Mouse (Mus musculus) lung, embryonic 15.5 days (tissue): Measurements from ENCODE around the gene Gm17018. TPM values are rescaled to one million over a fixed set of nuclear protein-coding genes. Genes with fewer than 3 reads are reported as not detected.

Source experiments
- ATAC-seq: fragments of 200-750 bp; cut with Nextera tagmentation; 2 replicates; pipeline ENCODE4 v1.8.0; 2017; ENCODE audit warnings: moderate number of reproducible peaks, borderline replicate concordance; ENCODE audit not compliant: low FRiP score, low TSS enrichment; ENCODE audit errors: extremely low read depth
- H3K27ac ChIP-seq: fragments of 300-500 bp; sonication (generic); 2 replicates; pipeline ENCODE4 v1.5.1; 2015; ENCODE audit warnings: moderate library complexity, mild to moderate bottlenecking, inconsistent platforms
- H3K27me3 ChIP-seq: fragments of 300-500 bp; sonication (generic); 2 replicates; pipeline ENCODE4 v1.6.1; 2015; ENCODE audit warnings: inconsistent platforms
- H3K36me3 ChIP-seq: fragments of 300-500 bp; sonication (generic); 2 replicates; pipeline ENCODE4 v1.6.1; 2015; ENCODE audit warnings: inconsistent platforms
- H3K4me1 ChIP-seq: fragments of 300-500 bp; sonication (generic); 2 replicates; pipeline ENCODE4 v1.6.1; 2015; ENCODE audit warnings: inconsistent platforms
- H3K4me2 ChIP-seq: fragments of 300-500 bp; sonication (generic); 2 replicates; pipeline ENCODE4 v1.6.1; 2015; ENCODE audit warnings: inconsistent platforms, mild to moderate bottlenecking, moderate library complexity
- H3K4me3 ChIP-seq: fragments of 300-500 bp; sonication (generic); 2 replicates; pipeline ENCODE4 v1.5.1; 2015; ENCODE audit warnings: mild to moderate bottlenecking, inconsistent platforms
- H3K9ac ChIP-seq: fragments of 300-500 bp; sonication (generic); 2 replicates; pipeline ENCODE4 v1.6.1; 2015; ENCODE audit warnings: inconsistent platforms
- H3K9me3 ChIP-seq: fragments of 300-500 bp; sonication (generic); 2 replicates; pipeline ENCODE4 v1.6.1; 2016; ENCODE audit warnings: inconsistent platforms
- WGBS: fragments of 180-500 bp; shearing (Covaris S2); methylation state at CpG from one replicate; pipeline ENCODE4 v1.1.7; 2015; 5-methylcytosine and 5-hydroxymethylcytosine counted together
- polyA plus RNA-seq: library from polyadenylated mRNA; unstranded; fragments of >200 nt; fragmentation: Nextera tagmentation; extraction: Ambion mirVana; gene quantifications from 2 replicates; pipeline ENCODE4 v1.2.1, GENCODE M21; 2015

Gm17018 gene
- polyA plus RNA-seq, 1 experiment from 2014 or later, result 44.1 TPM

DNA sequence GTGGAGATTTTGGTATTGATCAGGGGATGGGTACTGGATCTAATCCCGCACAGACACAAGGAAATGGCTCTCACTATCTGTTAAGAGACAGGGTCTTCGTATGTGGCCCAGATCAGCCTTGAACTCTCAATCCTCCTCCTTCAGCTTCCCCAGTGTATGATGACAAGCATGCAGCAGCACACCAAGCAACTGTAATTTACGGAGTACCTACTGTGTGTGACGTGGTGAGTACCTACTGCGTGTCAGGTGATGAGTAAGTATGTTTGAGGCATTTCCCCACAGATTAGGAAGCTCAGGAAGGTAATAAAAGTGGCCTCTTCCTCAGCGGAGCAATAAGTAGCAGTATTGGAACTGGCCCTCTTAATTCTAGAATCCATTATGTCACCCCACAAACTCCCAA is 35.1 kb downstream of the Gm17018 start:
- ATAC-seq, result no peak
- 92% methylated on average over 6 of the region's 6 CpGs for WGBS

DNA sequence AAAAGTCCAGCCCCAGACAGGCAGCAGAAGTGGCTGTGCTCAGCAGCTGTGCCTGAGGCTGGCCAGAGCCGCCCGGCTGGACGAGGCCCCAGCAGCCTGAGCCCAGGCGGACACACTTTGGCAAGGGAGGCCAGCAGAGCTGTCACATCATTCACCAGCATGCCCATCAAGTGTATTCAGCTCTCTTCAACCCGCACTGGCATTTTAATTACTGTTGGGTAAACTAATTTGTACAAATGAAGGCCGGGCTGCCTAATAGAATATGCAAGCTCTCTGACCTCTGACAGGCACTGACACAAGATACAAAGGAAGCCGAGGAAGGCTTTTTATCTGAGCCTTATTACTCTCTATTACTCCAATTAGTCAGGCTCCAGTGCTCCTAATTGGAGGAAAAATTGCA is 35.6 kb downstream of the Gm17018 start:
- Histone ChIP-seq H3K27me3 (no peaks in the 10 kb centered on the region), H3K9ac (no peak overlapping the region), H3K9me3 (no peaks in the 10 kb centered on the region), H3K4me2 (no peak overlapping the region), H3K36me3 (no peaks in the 10 kb centered on the region), H3K27ac (no peak overlapping the region), H3K4me3 (no peak overlapping the region), H3K4me1 (peaks cover 10% of the 10 kb centered on the region)
- 65% methylated on average over 7 of the region's 7 CpGs for WGBS
- ATAC-seq, result no peak

More for the DNA sequence above, 35.1 kb downstream of the Gm17018 start:
- Histone ChIP-seq H3K27me3 (no peaks in the 10 kb centered on the region), H3K4me1 (peaks cover 15% of the 10 kb centered on the region), H3K9ac (no peak overlapping the region), H3K27ac (no peak overlapping the region), H3K4me3 (no peak overlapping the region), H3K9me3 (no peaks in the 10 kb centered on the region), H3K4me2 (no peak overlapping the region), H3K36me3 (no peaks in the 10 kb centered on the region)

DNA sequence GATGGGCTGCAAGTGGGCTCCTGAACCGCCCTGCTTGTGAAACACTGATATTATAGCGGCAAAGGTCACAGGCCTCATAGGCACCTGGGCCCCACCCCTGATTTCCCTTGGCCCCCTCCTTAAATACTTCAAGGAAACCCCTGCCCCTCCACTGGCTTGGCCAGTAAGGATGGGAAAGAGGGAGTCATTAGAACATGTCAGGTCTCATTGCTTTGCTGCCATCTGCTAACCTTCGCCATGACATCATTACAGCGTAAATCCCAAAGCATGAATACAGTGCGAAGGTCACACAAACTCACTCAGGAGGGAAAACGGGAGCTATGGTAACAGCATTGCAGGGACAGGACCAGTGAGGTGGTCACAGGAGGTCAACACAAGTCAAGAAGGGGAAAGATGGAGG is 36.0 kb downstream of the Gm17018 start:
- ATAC-seq, result no peak
- Histone ChIP-seq H3K9ac (no peak overlapping the region), H3K27ac (no peak overlapping the region), H3K27me3 (no peaks in the 10 kb centered on the region), H3K36me3 (no peaks in the 10 kb centered on the region), H3K4me1 (peaks cover 6% of the 10 kb centered on the region), H3K4me3 (no peak overlapping the region), H3K4me2 (no peak overlapping the region), H3K9me3 (no peaks in the 10 kb centered on the region)
- 82% methylated on average over 6 of the region's 6 CpGs for WGBS

DNA sequence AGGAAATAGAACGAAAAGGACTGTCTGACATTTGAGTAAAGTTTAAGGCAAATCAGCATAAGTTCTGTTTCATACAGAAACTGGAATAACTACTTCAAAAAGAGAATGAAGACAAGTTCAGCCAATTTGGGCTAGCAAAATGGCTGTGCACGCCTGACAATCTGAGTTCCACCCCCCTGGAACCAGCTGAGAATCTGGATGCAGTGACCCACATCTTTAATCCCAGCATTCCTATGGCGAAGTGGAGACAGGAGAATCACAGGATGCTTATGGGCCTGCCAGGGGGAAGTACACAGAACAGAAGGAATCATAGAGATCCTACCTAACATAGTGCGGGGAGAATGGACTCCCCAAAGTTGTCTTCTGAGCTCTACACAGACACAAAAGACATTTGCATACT is 36.7 kb downstream of the Gm17018 start:
- 83% methylated on average over 4 of the region's 4 CpGs for WGBS
- H3K9me3 ChIP-seq, result no peaks in the 10 kb centered on the region

DNA sequence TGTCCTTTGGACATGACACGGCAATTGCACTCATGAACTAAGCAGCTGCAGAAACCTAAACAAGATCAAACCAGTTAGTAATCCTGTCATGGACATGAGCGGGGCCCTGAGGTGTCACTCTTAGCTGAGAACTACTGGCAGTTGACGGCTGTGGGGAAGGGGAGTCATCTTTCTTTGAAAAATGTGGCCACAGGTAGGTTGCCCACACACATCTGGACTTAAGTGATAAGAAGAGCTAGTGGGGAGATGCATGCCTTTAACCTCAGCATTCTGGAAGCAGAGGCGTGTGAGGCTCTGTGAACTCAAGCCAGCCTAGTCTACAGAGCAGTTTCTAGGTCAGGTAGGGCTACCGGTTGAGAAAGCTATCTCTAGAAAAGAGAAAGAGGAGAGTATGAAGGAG is 42.2 kb downstream of the Gm17018 start:
- Histone ChIP-seq H3K9ac (no peak overlapping the region), H3K36me3 (no peaks in the 10 kb centered on the region), H3K4me1 (no peaks in the 10 kb centered on the region), H3K4me2 (no peak overlapping the region), H3K9me3 (no peaks in the 10 kb centered on the region), H3K4me3 (no peak overlapping the region), H3K27me3 (no peaks in the 10 kb centered on the region), H3K27ac (no peak overlapping the region)
- ATAC-seq, result no peak
- WGBS, result 64% methylated on average over 5 of the region's 5 CpGs

More for the DNA sequence above, 36.7 kb downstream of the Gm17018 start:
- peaks cover under 1% of the 10 kb centered on the region; the same call in 1 of the 2 replicates for H3K4me1 ChIP-seq
- H3K9ac ChIP-seq, result no peak overlapping the region
- H3K4me2 ChIP-seq, result no peak overlapping the region
- ATAC-seq, result no peak
- H3K36me3 ChIP-seq, result no peaks in the 10 kb centered on the region
- H3K27me3 ChIP-seq, result no peaks in the 10 kb centered on the region
- no peak overlapping the region for H3K4me3 ChIP-seq
- H3K27ac ChIP-seq, result no peak overlapping the region

DNA sequence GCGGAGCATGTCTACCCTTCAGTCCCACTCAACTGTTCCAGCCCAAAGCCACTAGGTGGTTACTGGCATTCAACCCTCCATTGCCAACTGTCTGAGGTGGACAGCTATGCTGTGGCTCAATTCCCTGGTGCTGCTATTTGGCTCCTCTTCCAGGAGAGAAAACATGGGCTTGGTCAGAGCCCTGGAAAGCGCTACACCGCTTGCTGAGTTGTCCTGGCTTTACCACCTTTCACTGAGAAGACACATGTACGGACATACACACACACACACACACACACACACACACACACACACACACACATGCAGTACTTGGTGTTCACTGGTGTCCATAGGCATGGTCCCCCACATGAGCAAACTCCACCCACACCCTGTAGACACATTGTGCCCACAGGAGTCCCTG is 46.3 kb downstream of the Gm17018 start:
- H3K4me2 ChIP-seq, result no peak overlapping the region
- ATAC-seq, result no peak
- 85% methylated on average over 4 of the region's 4 CpGs for WGBS

DNA sequence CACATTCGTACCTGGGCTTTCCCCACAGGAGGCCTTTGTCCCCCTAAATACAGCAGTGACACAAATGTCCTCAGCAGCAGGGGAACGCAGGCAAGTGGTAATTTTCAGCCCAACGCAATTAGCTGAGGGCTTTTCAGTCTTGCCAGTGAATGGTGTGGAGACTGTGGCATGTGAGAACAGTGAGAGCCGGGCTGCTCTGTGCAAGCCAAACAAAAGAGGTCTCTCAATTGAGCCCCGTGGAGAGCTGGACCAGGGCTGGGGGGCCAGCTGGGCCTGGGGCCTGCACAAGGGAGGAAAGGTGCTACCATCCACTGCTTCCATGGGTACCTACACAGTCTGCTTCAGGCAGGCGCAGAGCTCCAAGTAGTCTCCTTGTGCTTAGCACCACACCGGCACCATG is 47.1 kb downstream of the Gm17018 start:
- Histone ChIP-seq H3K4me1 (no peaks in the 10 kb centered on the region), H3K9me3 (no peaks in the 10 kb centered on the region), H3K27me3 (no peaks in the 10 kb centered on the region), H3K36me3 (no peaks in the 10 kb centered on the region), H3K9ac (no peak overlapping the region), H3K4me3 (no peak overlapping the region), H3K4me2 (no peak overlapping the region), H3K27ac (no peak overlapping the region)
- no peak for ATAC-seq
- 56% methylated on average over 7 of the region's 7 CpGs for WGBS

More for the DNA sequence above, 46.3 kb downstream of the Gm17018 start:
- Histone ChIP-seq H3K4me3 (no peak overlapping the region), H3K36me3 (no peaks in the 10 kb centered on the region), H3K9me3 (no peaks in the 10 kb centered on the region), H3K4me1 (no peaks in the 10 kb centered on the region), H3K27me3 (no peaks in the 10 kb centered on the region), H3K27ac (no peak overlapping the region), H3K9ac (no peak overlapping the region)

DNA sequence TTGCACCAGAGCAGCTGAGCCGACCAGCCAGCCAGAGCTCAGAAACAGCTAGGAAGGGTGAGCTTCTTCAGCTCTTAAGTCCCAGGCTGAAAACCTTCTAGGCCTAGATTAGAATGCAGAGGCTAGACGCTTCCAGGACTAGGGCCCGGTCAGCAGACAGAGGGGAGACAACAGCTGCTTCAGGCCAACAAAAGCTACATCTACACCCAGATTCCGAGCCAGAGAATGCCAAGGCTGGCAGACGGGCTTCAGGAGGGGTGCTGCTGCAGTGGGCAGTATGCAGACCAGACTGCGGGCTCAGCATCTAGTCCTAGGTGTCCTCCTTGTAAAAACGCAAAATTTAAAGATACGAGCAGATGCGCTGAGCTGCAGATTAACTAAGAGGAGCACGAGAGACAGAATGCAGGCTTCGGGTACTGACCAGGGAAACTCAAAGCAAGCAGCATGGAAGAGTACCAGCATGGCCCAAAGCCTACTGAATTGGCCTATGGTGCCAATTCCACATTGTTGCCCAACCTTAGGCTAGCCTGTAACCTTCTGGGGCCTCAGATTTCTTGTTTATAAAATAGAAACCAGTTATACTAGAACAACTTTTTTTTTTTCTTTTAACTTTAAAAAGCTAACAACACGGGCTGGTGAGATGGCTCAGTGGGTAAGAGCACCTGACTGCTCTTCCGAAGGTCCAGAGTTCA is 48.4 kb downstream of the Gm17018 start:
- Histone ChIP-seq H3K36me3 (no peaks in the 10 kb centered on the region), H3K4me3 (no peak overlapping the region), H3K27me3 (no peaks in the 10 kb centered on the region), H3K9ac (no peak overlapping the region), H3K27ac (no peak overlapping the region), H3K4me2 (no peak overlapping the region), H3K9me3 (no peaks in the 10 kb centered on the region), H3K4me1 (no peaks in the 10 kb centered on the region)
- 86% methylated on average over 13 of the region's 13 CpGs for WGBS
- ATAC-seq, result no peak

DNA sequence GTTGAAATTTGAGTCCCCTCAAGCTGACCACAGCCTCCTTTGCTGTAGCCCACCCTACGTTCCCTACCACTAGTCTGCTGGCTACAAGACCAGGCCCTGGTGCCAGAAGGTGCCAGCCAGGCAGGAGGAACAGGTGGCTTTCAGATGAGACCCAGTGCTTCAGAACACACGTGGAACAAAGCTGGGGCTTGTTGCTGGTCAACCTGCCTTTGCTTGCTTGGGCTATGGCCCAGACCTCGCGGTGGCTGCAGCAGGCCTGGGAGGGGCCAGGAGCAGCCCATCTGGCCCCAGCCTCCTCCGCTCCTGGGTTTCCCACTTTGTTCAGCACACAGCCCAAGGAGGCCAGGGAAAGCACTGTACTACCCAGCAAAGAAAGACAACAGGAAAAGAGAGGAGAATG is 50.4 kb downstream of the Gm17018 start:
- H3K27ac ChIP-seq, result no peak overlapping the region
- ATAC-seq, result no peak
- H3K9ac ChIP-seq, result no peak overlapping the region
- no peak overlapping the region for H3K4me3 ChIP-seq
- H3K9me3 ChIP-seq, result no peaks in the 10 kb centered on the region
- H3K4me2 ChIP-seq, result no peak overlapping the region
- 80% methylated on average over 5 of the region's 5 CpGs for WGBS
- H3K27me3 ChIP-seq, result no peaks in the 10 kb centered on the region
- no peaks in the 10 kb centered on the region for H3K36me3 ChIP-seq
- H3K4me1 ChIP-seq, result peaks cover 14% of the 10 kb centered on the region

DNA sequence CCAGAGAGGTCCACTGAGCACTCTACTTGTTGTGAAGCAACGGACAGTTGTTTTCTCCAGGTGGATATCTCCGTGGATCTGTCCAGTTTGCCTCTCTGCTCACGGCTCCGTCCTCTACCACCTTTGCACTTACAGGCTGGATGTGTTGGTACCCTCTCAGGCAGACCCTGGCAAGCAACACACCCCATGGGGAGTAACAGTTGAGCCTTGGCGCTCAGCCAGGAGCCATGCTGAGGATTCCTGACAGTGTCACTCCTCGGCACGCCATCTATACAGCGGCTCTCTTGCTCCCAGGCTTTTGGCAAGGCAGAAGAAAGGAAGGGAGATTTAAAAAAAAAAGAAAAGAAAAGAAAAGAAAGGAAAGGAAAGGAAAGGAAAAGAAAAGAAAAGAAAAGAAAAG is 54.0 kb downstream of the Gm17018 start:
- no peak overlapping the region for H3K27ac ChIP-seq
- H3K9ac ChIP-seq, result no peak overlapping the region
- no peak overlapping the region for H3K4me3 ChIP-seq
- no peak for ATAC-seq
- H3K9me3 ChIP-seq, result no peaks in the 10 kb centered on the region
- 54% methylated on average over 8 of the region's 8 CpGs for WGBS
- H3K4me1 ChIP-seq, result peaks cover 22% of the 10 kb centered on the region
- H3K36me3 ChIP-seq, result no peaks in the 10 kb centered on the region
- H3K27me3 ChIP-seq, result no peaks in the 10 kb centered on the region
- no peak overlapping the region for H3K4me2 ChIP-seq

DNA sequence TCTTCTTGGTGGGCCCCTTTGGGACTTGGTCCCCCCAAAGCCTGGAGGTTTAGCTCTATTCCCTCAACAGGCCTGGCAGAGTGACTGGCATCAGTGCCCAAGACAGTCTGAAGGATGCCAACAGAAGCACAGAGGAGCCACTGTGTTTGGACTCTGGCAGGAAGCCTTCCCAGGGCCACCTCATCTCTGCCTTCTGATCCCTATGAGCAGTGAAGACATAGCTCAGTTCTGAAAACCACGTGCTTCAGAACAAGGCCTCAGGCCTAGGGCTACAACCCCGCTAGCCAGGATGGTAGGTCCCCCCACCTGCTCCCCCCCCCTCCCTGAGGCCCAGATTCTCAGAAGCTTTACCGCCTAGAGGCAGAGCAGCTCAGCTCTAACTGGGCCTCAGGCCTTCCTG is 54.5 kb downstream of the Gm17018 start:
- Histone ChIP-seq H3K4me3 (no peak overlapping the region), H3K4me1 (peaks cover 24% of the 10 kb centered on the region), H3K4me2 (no peak overlapping the region), H3K36me3 (no peaks in the 10 kb centered on the region), H3K9me3 (no peaks in the 10 kb centered on the region), H3K9ac (no peak overlapping the region), H3K27ac (0 out of 2 replicates have a peak overlapping the region, but pooled peaks have one; percentile 19), H3K27me3 (no peaks in the 10 kb centered on the region)
- 52% methylated on average over 3 of the region's 3 CpGs for WGBS
- ATAC-seq, result peak; percentile 35; the same call in 1 of the 2 replicates

DNA sequence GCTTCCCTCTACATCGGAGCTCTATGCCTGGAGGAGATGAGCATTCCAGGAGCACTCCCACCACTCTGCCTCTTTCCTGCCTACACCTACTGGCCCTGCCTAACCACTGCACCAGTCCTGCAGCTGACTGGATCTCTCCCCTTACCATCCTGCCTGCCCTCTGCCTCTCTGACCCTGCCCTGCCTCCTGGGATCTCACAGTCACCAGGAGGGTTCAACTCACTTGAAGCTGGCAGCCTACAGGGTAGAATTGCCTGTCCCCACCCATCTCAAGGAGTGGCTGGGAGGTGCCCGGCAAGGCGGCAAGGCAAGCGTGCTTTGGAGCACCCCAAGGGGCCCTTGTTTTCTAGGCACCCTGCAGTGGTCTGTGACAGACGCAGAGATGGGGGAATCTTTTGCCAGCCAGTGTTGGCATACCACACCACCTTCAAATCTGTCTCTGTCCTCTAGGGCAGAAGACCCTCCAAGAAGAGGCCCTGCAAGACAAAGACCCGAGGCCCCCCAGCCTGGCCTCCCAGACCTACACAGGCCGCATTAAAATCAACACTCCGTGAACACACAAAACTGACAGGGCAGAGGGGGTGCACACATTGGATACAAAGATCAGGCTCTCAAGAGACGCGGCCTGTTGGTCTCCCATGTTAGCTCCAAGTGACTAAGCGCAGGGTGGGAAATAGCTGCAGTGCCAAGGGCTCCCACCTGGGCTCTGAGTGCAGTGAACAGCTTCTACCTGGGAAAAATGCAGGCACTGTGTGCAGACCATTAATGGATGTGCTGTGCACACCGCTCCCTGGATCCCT is 55.2 kb downstream of the Gm17018 start:
- Histone ChIP-seq H3K36me3 (no peaks in the 10 kb centered on the region), H3K27me3 (no peaks in the 10 kb centered on the region), H3K27ac (0 out of 2 replicates have a peak overlapping the region, but pooled peaks have one; percentile 19), H3K4me1 (peaks cover 25% of the 10 kb centered on the region), H3K4me3 (no peak overlapping the region), H3K9ac (no peak overlapping the region), H3K4me2 (no peak overlapping the region), H3K9me3 (no peaks in the 10 kb centered on the region)
- 69% methylated on average over 12 of the region's 12 CpGs for WGBS
- peak; percentile 53; the same call in 1 of the 2 replicates for ATAC-seq
